ENCODE assay signal across 16 mouse cellular contexts in the genomic region with DNA sequence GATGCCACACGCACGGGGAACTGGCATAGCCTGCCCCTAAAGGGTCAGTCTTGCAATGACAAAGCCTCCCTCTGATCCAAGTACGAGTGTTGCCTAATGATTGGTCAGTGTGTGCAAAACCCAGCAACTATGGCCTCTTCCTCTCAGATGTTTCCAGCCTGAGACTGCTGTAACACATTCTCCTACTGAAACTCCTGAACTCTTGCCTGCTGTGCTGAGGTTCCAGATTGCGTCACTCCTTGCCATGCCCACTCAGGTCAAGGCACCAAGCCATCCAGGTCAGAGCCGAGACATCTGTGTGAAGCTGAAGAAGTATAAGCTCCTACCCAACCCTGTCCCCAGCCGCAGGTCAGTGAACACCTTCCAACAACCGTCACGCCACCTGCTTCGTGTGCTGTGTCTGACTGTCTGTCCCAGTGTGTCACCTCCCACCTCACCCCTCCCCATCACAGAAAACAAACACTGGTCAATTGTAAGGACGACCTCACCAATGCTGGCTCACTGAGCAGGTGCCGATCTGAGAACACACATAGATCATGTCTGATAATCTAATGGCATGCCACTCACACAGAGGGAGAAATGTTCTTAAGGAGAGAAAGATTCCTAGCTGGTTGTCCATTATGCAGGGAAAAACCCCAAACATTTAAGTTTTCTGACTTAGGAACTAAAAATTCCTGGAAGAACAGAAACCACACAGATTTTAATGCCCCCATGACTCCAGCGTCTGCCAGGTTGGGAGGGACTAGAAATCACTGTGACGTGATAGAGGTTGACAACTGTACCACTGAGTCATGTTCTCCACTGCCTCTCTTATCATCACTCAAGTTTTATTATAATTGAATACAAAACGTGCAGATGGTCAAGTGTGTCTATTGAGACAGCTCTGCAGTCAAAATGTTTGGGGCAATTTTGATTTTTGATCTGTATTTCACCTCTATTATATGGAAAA. TPM values are rescaled to one million over a fixed set of nuclear protein-coding genes. Genes with fewer than 3 reads are reported as not detected.
DNase-seq lines count a peak whose midpoint lies in the region; ATAC-seq and TF ChIP-seq lines count a peak whose summit lies in the region.
"Had no signal": no experiment of that assay in that cellular context is flagged by ENCODE, and none has a peak within 500 bp of the region (broad histone marks: within the 10 kb centered on the region; RNA-seq: fewer than 3 reads in every experiment).

No protein-coding gene starts in this region.

- H3K4me2 ChIP-seq in liver, embryonic 12.5 days = no peak overlapping the region
- H3K4me2 ChIP-seq in liver, embryonic 16.5 days (ENCODE audit: low read depth, low read length) = no peak overlapping the region
- H3K4me2 ChIP-seq: embryonic facial prominence, embryonic 13.5 days; forebrain, embryonic 12.5 days; heart, embryonic 15.5 days; hindbrain, embryonic 15.5 days; midbrain, embryonic 13.5 days had no signal

- no peak overlapping the region for H3K9ac ChIP-seq in liver, adult 2 months (ENCODE audit: low read depth, low read length)
- H3K9ac ChIP-seq in liver, embryonic 12.5 days = no peak overlapping the region
- H3K9ac ChIP-seq in liver, embryonic 16.5 days (ENCODE audit: low read depth, low read length) = no peak overlapping the region
- H3K9ac ChIP-seq: embryonic facial prominence, embryonic 13.5 days; forebrain, embryonic 12.5 days; heart, embryonic 15.5 days; hindbrain, embryonic 15.5 days; midbrain, embryonic 13.5 days had no signal

- peaks cover 2% of the 10 kb centered on the region; the same call in 1 of the 2 replicates for H3K79me2 ChIP-seq in liver, adult 2 months (ENCODE audit: control insufficient read depth, insufficient read depth, low read length)

- peaks cover 33% of the 10 kb centered on the region for H3K36me3 ChIP-seq in liver, adult 2 months (ENCODE audit: control insufficient read depth, insufficient read depth, low read length)
- peaks cover 62% of the 10 kb centered on the region for H3K36me3 ChIP-seq in liver, embryonic 12.5 days
- H3K36me3 ChIP-seq in liver, embryonic 16.5 days (ENCODE audit: control insufficient read depth, insufficient read depth) = peaks cover 23% of the 10 kb centered on the region
- peaks cover 17% of the 10 kb centered on the region for H3K36me3 ChIP-seq in thymus, adult 2 months (ENCODE audit: control insufficient read depth, insufficient read depth, low read length)

- no peak for TF ChIP-seq CTCF in liver, adult 2 months (IDR thresholded peaks at IDR 0.05; ENCODE audit: low read depth, low read length)
- TF ChIP-seq CTCF in thymus, adult 2 months (IDR thresholded peaks at IDR 0.05; ENCODE audit: borderline replicate concordance, control insufficient read depth, extremely low read depth, insufficient read depth, low read length, poor library complexity) = no peak

- peak; percentile 93 for DNase-seq in liver, adult 2 months (ENCODE audit: extremely low read depth, low read depth, low spot score)
- DNase-seq in adipocyte (ENCODE audit: low spot score) = peak; percentile 89
- DNase-seq in left cerebral cortex, postnatal 36 days (ENCODE audit: low spot score in 2 of 2) = no peak
- no peak for DNase-seq in layer of hippocampus, postnatal 25 days (ENCODE audit: extremely low spot score in 1 of 2, low spot score in 1 of 2)
- no peak for DNase-seq in thymus, adult 2 months
- DNase-seq: cerebellum, postnatal 25 days had no signal

- TF ChIP-seq POLR2A in liver, adult 2 months (IDR thresholded peaks at IDR 0.05; ENCODE audit: extremely low read depth, insufficient read depth, low read length) = no peak
- no peak for TF ChIP-seq POLR2A in thymus, adult 2 months (IDR thresholded peaks at IDR 0.05; ENCODE audit: control insufficient read depth, extremely low read depth, insufficient read depth, low read length, poor library complexity)

- ATAC-seq in liver, embryonic 12.5 days = no peak
- ATAC-seq in liver, embryonic 16.5 days (ENCODE audit: low read depth) = peak; percentile 61
- ATAC-seq: lung, postnatal 0 days; midbrain, embryonic 13.5 days had no signal

- intact Hi-C loops in left cerebral cortex, postnatal 36 days (cut with DNase I) = loop anchor here (10.0 kb wide), 1 partner anchor 68 kb away; no protein-coding TSS in a partner anchor

- no peak overlapping the region for H3K4me3 ChIP-seq in liver, adult 2 months (ENCODE audit: insufficient read depth, low read depth, low read length)
- H3K4me3 ChIP-seq in liver, embryonic 12.5 days = no peak overlapping the region
- peak overlapping the region; percentile 55 for H3K4me3 ChIP-seq in brown adipose tissue, adult 24 weeks (ENCODE audit: insufficient read depth, low read depth, low read length)
- no peak overlapping the region for H3K4me3 ChIP-seq in liver, embryonic 16.5 days (ENCODE audit: low read depth, low read length)
- H3K4me3 ChIP-seq in thymus, adult 2 months (ENCODE audit: control insufficient read depth, insufficient read depth, low read length) = no peak overlapping the region
- H3K4me3 ChIP-seq: embryonic facial prominence, embryonic 13.5 days; forebrain, embryonic 12.5 days; heart, embryonic 15.5 days; hindbrain, embryonic 15.5 days; layer of hippocampus, adult 2 months; midbrain, embryonic 13.5 days had no signal

- H3K9me3 ChIP-seq in liver, embryonic 12.5 days (replicated peaks) = no peaks in the 10 kb centered on the region
- H3K9me3 ChIP-seq in liver, embryonic 16.5 days (replicated peaks; ENCODE audit: control insufficient read depth, low read length) = no peaks in the 10 kb centered on the region
- H3K9me3 ChIP-seq: embryonic facial prominence, embryonic 13.5 days; forebrain, embryonic 12.5 days; heart, embryonic 15.5 days; hindbrain, embryonic 15.5 days; midbrain, embryonic 13.5 days had no signal

- peak overlapping the region; percentile 60 for H3K27ac ChIP-seq in liver, adult 2 months (replicated peaks; ENCODE audit: insufficient read depth, low read depth, low read length)
- H3K27ac ChIP-seq in liver, embryonic 12.5 days = no peak overlapping the region
- peak overlapping the region; percentile 99 for H3K27ac ChIP-seq in brown adipose tissue, adult 24 weeks (replicated peaks; ENCODE audit: low read depth, low read length)
- no peak overlapping the region for H3K27ac ChIP-seq in liver, embryonic 16.5 days (ENCODE audit: low read length)
- H3K27ac ChIP-seq in thymus, adult 2 months (ENCODE audit: control insufficient read depth, insufficient read depth, low read length) = no peak overlapping the region
- H3K27ac ChIP-seq: embryonic facial prominence, embryonic 13.5 days; forebrain, embryonic 12.5 days; heart, embryonic 15.5 days; hindbrain, embryonic 15.5 days; layer of hippocampus, adult 2 months; midbrain, embryonic 13.5 days had no signal

- no peaks in the 10 kb centered on the region for H3K27me3 ChIP-seq in liver, adult 2 months (ENCODE audit: control insufficient read depth, insufficient read depth, low read length)
- no peaks in the 10 kb centered on the region for H3K27me3 ChIP-seq in liver, embryonic 12.5 days (replicated peaks)
- no peaks in the 10 kb centered on the region for H3K27me3 ChIP-seq in liver, embryonic 16.5 days (ENCODE audit: control insufficient read depth, insufficient read depth, low read depth, low read length)
- H3K27me3 ChIP-seq in thymus, adult 2 months (ENCODE audit: control insufficient read depth, insufficient read depth, low read length) = no peaks in the 10 kb centered on the region
- H3K27me3 ChIP-seq: embryonic facial prominence, embryonic 13.5 days; forebrain, embryonic 12.5 days; heart, embryonic 15.5 days; hindbrain, embryonic 15.5 days; midbrain, embryonic 13.5 days had no signal

- 28% methylated on average over 14 of the region's 14 CpGs for WGBS in liver, adult 2 months
- WGBS in liver, embryonic 12.5 days (ENCODE audit: insufficient replicate concordance) = 85% methylated on average over 14 of the region's 14 CpGs
- 72% methylated on average over 14 of the region's 14 CpGs for WGBS in liver, embryonic 16.5 days (ENCODE audit: insufficient replicate concordance)
- WGBS in thymus, adult 2 months = 96% methylated on average over 14 of the region's 14 CpGs

- H3K4me1 ChIP-seq in liver, adult 2 months (ENCODE audit: control insufficient read depth, insufficient read depth, low read length) = peaks cover 15% of the 10 kb centered on the region
- no peaks in the 10 kb centered on the region for H3K4me1 ChIP-seq in liver, embryonic 12.5 days
- peaks cover 4% of the 10 kb centered on the region; the same call in 1 of the 2 replicates for H3K4me1 ChIP-seq in brown adipose tissue, adult 24 weeks (ENCODE audit: control insufficient read depth, insufficient read depth, insufficient read length, low read length)
- no peaks in the 10 kb centered on the region; the same call in 1 of the 2 replicates for H3K4me1 ChIP-seq in liver, embryonic 16.5 days (ENCODE audit: control insufficient read depth, low read depth, low read length)
- no peaks in the 10 kb centered on the region for H3K4me1 ChIP-seq in thymus, adult 2 months (replicated peaks; ENCODE audit: control insufficient read depth, insufficient read depth, low read length)
- H3K4me1 ChIP-seq: embryonic facial prominence, embryonic 13.5 days; forebrain, embryonic 12.5 days; heart, embryonic 15.5 days; hindbrain, embryonic 15.5 days; midbrain, embryonic 13.5 days had no signal

RNA-seq across cellular contexts. Expression of a gene that starts 9.6 kb away (rescaled TPM):
- 14.2 and 19.6 TPM in 2 replicates for total RNA-seq in liver, adult 2 months (2014; rRNA removed)
- polyA plus RNA-seq in liver, adult 2 months (2012; rRNA removed) = 1.4 and 1.8 TPM in 2 replicates
- 19.1 and 21.5 TPM in 2 replicates for polyA plus RNA-seq in liver, embryonic 12.5 days (2016; fragmentation: Nextera tagmentation; extraction: Ambion mirVana)
- 22.2 and 27.0 TPM in 2 replicates for polyA plus RNA-seq in brown adipose tissue, adult 24 weeks (2012; ENCODE audit: insufficient read depth, insufficient read length, missing spikeins)
- polyA plus RNA-seq in liver, embryonic 16.5 days (2015; fragmentation: Nextera tagmentation; extraction: Ambion mirVana) = 12.0 and 14.3 TPM in 2 replicates
- total RNA-seq in left cerebral cortex, postnatal 36 days (2021) = 10 to 100 TPM; 18.7 to 23.8 TPM
- total RNA-seq in layer of hippocampus, postnatal 25 days (2021) = 10 to 100 TPM; 22.1 to 25.3 TPM
- polyA plus RNA-seq in thymus, adult 2 months (2012; rRNA removed) = 2.6 and 2.7 TPM in 2 replicates

RNA-seq across cellular contexts. Expression of a gene that starts 22.3 kb away (rescaled TPM):
- 38.6 and 40.8 TPM in 2 replicates for total RNA-seq in liver, adult 2 months (2014; rRNA removed)
- polyA plus RNA-seq in liver, adult 2 months (2012; rRNA removed) = 16.0 and 16.5 TPM in 2 replicates
- 14.5 and 14.8 TPM in 2 replicates for polyA plus RNA-seq in liver, embryonic 12.5 days (2016; fragmentation: Nextera tagmentation; extraction: Ambion mirVana)
- polyA plus RNA-seq in brown adipose tissue, adult 24 weeks (2012; ENCODE audit: insufficient read depth, insufficient read length, missing spikeins) = 11.4 and 12.1 TPM in 2 replicates
- polyA plus RNA-seq in liver, embryonic 16.5 days (2015; fragmentation: Nextera tagmentation; extraction: Ambion mirVana) = 12.6 and 13.7 TPM in 2 replicates
- 10 to 100 TPM; 90.4 to 92.5 TPM for total RNA-seq in left cerebral cortex, postnatal 36 days (2021)
- total RNA-seq in layer of hippocampus, postnatal 25 days (2021) = 10 to 100 TPM; 80.0 to 82.6 TPM
- 20.4 and 20.7 TPM in 2 replicates for polyA plus RNA-seq in thymus, adult 2 months (2012; rRNA removed)

RNA-seq across cellular contexts. Expression of a gene that starts 36.4 kb away (rescaled TPM):
- total RNA-seq in liver, adult 2 months (2014; rRNA removed) = 18.4 and 20.1 TPM in 2 replicates
- 10.8 and 11.3 TPM in 2 replicates for polyA plus RNA-seq in liver, adult 2 months (2012; rRNA removed)
- polyA plus RNA-seq in liver, embryonic 12.5 days (2016; fragmentation: Nextera tagmentation; extraction: Ambion mirVana) = 6.2 and 7.4 TPM in 2 replicates
- 15.6 and 19.9 TPM in 2 replicates for polyA plus RNA-seq in brown adipose tissue, adult 24 weeks (2012; ENCODE audit: insufficient read depth, insufficient read length, missing spikeins)
- polyA plus RNA-seq in liver, embryonic 16.5 days (2015; fragmentation: Nextera tagmentation; extraction: Ambion mirVana) = 2.9 and 3.2 TPM in 2 replicates
- total RNA-seq in left cerebral cortex, postnatal 36 days (2021) = 10 to 100 TPM; 34.3 to 34.7 TPM
- total RNA-seq in layer of hippocampus, postnatal 25 days (2021) = 10 to 100 TPM; 23.4 to 28.5 TPM
- 20.6 and 23.1 TPM in 2 replicates for polyA plus RNA-seq in thymus, adult 2 months (2012; rRNA removed)

Comparison
In these comparisons a context has a peak if more than half of its experiments do, and no peak if none do; other contexts are left out.
1. H3K27ac ChIP-seq: peak in liver, adult 2 months (single experiment) and brown adipose tissue, adult 24 weeks (single experiment); none in liver, embryonic 12.5 days (single experiment), liver, embryonic 16.5 days (single experiment) and thymus, adult 2 months (single experiment).
2. DNase-seq: peak in liver, adult 2 months (single experiment) and adipocyte (single experiment); none in left cerebral cortex, postnatal 36 days (0 of 2), layer of hippocampus, postnatal 25 days (0 of 2) and thymus, adult 2 months (single experiment).